Mouse (Mus musculus) heart, embryonic 11.5 days (tissue): Measurements from ENCODE around the gene Fgf12. TPM values are rescaled to one million over a fixed set of nuclear protein-coding genes. Genes with fewer than 3 reads are reported as not detected.
A peak's percentile ranks its signal among the peaks of the same experiment; 100 is the strongest.

Experiments used
- ATAC-seq: fragments of 200-750 bp; cut with Nextera tagmentation; replicated peaks from 2 replicates; pipeline ENCODE4 v1.8.0; 2017; ENCODE audit warnings: moderate library complexity; ENCODE audit not compliant: insufficient number of reproducible peaks, low FRiP score, low TSS enrichment
- H3K27ac ChIP-seq: fragments of 300-500 bp; sonication (generic); 2 replicates; pipeline ENCODE4 v1.5.1; 2014; ENCODE audit warnings: mild to moderate bottlenecking, low read depth, low read length
- H3K27me3 ChIP-seq: fragments of 300-500 bp; sonication (generic); 2 replicates; pipeline ENCODE4 v1.6.1; 2014; ENCODE audit warnings: mild to moderate bottlenecking, low read length, mixed read lengths; ENCODE audit not compliant: control insufficient read depth, insufficient read depth
- H3K36me3 ChIP-seq: fragments of 300-500 bp; sonication (generic); 2 replicates; pipeline ENCODE4 v1.6.1; 2014; ENCODE audit warnings: mild to moderate bottlenecking, low read length, moderate library complexity, mixed read lengths; ENCODE audit not compliant: control insufficient read depth, insufficient read depth
- H3K4me1 ChIP-seq: fragments of 300-500 bp; sonication (generic); 2 replicates; pipeline ENCODE4 v1.6.1; 2014; ENCODE audit warnings: low read length; ENCODE audit not compliant: control insufficient read depth, insufficient read depth
- H3K4me2 ChIP-seq: fragments of 300-500 bp; sonication (generic); 2 replicates; pipeline ENCODE4 v1.6.1; 2014; ENCODE audit warnings: mild to moderate bottlenecking, moderate library complexity
- H3K4me3 ChIP-seq: fragments of 300-500 bp; sonication (generic); 2 replicates; pipeline ENCODE4 v1.5.1; 2014; ENCODE audit warnings: low read depth, low read length
- H3K9ac ChIP-seq: fragments of 300-500 bp; sonication (generic); 2 replicates; pipeline ENCODE4 v1.6.1; 2014; ENCODE audit warnings: mild to moderate bottlenecking, low read depth, low read length, moderate library complexity
- H3K9me3 ChIP-seq: fragments of 300-500 bp; sonication (generic); replicated peaks from 2 replicates; pipeline ENCODE4 v1.6.1; 2016; ENCODE audit warnings: low read length; ENCODE audit not compliant: control insufficient read depth
- WGBS: fragments of 180-500 bp; shearing (Covaris S2); extraction: QIAGEN DNeasy Blood & Tissue Kit; methylation state at CpG from one replicate; pipeline ENCODE4 v1.1.7; 2014; ENCODE audit not compliant: insufficient replicate concordance; 5-methylcytosine and 5-hydroxymethylcytosine counted together
- polyA plus RNA-seq: library from polyadenylated mRNA; unstranded; fragments of >200 nt; fragmentation: Nextera tagmentation; extraction: Ambion mirVana; gene quantifications from 2 replicates; pipeline ENCODE4 v1.2.1, GENCODE M21; 2014

The Fgf12 gene
- polyA plus RNA-seq, 1 experiment from 2014 or later: 7.8 TPM

DNA sequence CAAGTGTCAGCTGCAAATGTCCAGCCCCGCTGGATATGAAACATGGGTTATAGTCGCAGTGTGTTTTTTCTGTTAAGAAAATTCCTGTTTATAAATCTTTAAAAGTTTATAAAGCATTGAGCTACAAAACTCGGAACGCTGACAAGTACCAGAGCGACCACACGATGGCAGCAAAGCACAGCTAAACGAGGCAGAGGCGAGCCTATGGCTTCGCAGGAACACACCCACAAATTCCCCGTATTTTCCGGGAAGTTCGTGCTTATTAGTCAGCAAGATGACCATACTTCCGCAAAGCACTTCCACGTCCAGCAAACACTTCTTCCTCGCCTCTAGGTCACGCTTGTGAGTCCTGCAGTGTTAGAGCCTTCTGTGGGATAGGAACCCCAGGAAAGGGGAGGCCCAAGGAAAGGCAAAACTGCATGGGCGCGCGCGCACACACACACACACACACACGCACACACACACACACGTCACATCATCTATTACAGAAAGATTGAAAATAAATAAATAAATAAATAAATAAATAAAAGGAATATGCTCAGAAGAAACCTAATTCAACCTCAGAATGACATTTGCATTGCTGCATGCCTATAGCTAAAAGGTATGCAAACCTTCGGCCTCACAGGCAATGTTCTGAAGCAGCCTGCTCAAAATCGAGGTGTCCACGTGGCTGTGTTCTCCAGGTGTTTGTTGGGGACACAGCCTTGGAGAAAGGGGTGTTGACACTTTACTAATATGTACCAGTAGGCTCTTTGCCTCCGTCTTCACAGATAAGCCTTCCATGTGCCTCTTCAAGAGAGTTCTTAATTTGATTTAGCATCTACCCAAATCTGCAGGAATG, 159.6 kb downstream of the Fgf12 start:
- Histone ChIP-seq H3K9ac (no peak overlapping the region), H3K4me3 (peak overlapping the region; percentile 22; the same call in 1 of the 2 replicates), H3K27me3 (no peaks in the 10 kb centered on the region), H3K4me2 (peak overlapping the region; percentile 59), H3K36me3 (no peaks in the 10 kb centered on the region), H3K4me1 (no peaks in the 10 kb centered on the region), H3K9me3 (no peaks in the 10 kb centered on the region), H3K27ac (no peak overlapping the region)
- 26% methylated on average over 26 of the region's 26 CpGs for WGBS
- no peak for ATAC-seq

DNA sequence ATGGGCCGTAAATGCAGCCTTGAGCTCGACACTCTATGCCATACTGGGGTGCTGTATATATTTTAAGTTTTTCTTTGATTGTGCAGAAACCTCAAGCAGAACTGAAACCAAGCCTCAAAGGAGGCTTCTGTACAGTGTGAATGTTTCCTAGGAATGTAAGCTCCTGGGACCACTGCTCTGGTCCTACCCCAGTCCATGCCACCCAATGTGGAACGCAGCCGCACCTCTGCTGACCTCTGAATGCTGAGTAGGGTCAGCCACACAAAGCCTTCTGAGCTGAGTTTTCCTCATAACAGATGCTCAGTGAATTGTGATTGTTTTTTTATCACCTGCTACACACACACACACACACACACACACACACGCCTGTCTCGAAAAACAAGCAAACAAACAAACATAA, 160.4 kb downstream of the Fgf12 start:
- Histone ChIP-seq H3K9ac (no peak overlapping the region), H3K9me3 (no peaks in the 10 kb centered on the region), H3K27me3 (no peaks in the 10 kb centered on the region), H3K4me2 (no peak overlapping the region), H3K36me3 (no peaks in the 10 kb centered on the region), H3K4me3 (no peak overlapping the region), H3K4me1 (no peaks in the 10 kb centered on the region), H3K27ac (no peak overlapping the region)
- WGBS: 86% methylated on average over 6 of the region's 6 CpGs
- no peak for ATAC-seq

DNA sequence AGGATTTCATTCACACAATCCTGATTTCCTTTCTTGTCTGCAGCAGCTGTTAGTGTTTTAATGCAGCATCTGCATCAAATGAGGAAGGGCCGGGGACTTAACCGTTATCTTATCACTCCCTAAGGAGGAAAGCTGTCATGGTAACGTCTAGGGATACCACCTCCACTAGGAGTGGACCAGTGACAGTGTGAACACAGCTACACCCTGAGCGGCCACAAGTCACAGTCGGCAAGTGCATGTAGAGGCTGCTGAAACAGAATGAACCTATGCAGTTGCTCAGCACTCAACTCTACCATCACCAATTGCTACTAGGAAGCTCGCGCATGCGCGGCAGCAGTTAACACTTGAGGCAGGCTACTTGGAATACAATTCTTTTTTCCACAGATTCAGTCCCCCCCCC, 161.3 kb downstream of the Fgf12 start:
- Histone ChIP-seq H3K4me1 (no peaks in the 10 kb centered on the region), H3K9ac (no peak overlapping the region), H3K9me3 (no peaks in the 10 kb centered on the region), H3K36me3 (no peaks in the 10 kb centered on the region), H3K27ac (no peak overlapping the region), H3K27me3 (no peaks in the 10 kb centered on the region), H3K4me3 (no peak overlapping the region), H3K4me2 (no peak overlapping the region)
- no peak for ATAC-seq
- WGBS: 44% methylated on average over 9 of the region's 9 CpGs

DNA sequence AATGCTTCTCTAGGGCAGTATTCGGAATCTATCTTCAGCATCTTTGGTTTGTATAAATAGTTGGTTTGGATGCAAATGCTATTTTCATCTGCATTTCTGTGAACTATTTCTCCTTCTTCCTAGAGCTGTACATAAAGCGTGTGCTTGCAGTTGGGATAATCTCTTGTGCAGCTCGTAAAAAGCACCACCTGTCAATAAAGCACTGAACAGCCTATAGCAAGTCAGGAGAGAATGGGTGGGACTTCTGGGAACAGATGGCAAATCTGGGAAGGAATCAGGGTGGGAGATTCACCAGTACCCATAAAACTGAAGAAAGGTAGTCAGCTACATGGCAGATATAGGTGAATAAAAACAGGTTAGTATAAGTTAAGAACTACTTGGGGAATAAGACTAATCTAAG, 180.7 kb downstream of the Fgf12 start:
- WGBS: 65% methylated on average over 3 of the region's 3 CpGs
- no peak overlapping the region for H3K27ac ChIP-seq
- no peaks in the 10 kb centered on the region for H3K27me3 ChIP-seq
- no peak overlapping the region for H3K9ac ChIP-seq
- H3K9me3 ChIP-seq: no peaks in the 10 kb centered on the region
- no peaks in the 10 kb centered on the region for H3K36me3 ChIP-seq
- H3K4me1 ChIP-seq: no peaks in the 10 kb centered on the region
- H3K4me2 ChIP-seq: no peak overlapping the region
- ATAC-seq: no peak
- H3K4me3 ChIP-seq: no peak overlapping the region

DNA sequence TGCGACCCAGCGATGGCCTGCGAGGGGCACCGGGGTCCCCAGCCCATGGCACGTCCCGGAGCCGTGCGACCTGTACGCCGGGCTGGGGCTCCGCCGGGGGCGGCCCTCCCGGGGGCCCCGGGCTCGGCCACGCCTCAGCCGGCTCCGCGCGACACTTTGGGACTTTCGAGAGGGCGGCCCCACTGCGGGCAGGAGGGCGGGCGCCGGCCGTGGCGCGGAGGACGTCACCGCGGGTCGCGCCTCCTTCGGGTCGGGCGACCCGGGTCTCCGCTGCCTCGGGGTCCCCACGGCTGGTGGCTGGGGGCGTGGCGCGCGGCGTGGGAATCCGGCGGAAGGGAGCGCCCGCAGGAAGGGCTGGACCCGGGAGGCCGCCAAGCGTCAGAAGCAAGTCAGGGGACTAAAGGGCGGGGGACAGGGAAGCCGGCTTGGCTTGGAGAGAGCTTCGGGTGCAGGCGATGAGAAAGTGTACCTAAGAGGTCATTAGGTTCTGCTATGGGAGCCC, 188.1 kb downstream of the Fgf12 start:
- Histone ChIP-seq H3K9ac (no peak overlapping the region), H3K27me3 (peaks cover 29% of the 10 kb centered on the region), H3K9me3 (no peaks in the 10 kb centered on the region), H3K4me3 (peak overlapping the region; percentile 65), H3K36me3 (no peaks in the 10 kb centered on the region), H3K4me2 (peak overlapping the region; percentile 99), H3K27ac (no peak overlapping the region), H3K4me1 (no peaks in the 10 kb centered on the region)
- no peak; the same call in 1 of the 2 replicates for ATAC-seq
- WGBS: under 1% methylated on average over 58 of the region's 58 CpGs

DNA sequence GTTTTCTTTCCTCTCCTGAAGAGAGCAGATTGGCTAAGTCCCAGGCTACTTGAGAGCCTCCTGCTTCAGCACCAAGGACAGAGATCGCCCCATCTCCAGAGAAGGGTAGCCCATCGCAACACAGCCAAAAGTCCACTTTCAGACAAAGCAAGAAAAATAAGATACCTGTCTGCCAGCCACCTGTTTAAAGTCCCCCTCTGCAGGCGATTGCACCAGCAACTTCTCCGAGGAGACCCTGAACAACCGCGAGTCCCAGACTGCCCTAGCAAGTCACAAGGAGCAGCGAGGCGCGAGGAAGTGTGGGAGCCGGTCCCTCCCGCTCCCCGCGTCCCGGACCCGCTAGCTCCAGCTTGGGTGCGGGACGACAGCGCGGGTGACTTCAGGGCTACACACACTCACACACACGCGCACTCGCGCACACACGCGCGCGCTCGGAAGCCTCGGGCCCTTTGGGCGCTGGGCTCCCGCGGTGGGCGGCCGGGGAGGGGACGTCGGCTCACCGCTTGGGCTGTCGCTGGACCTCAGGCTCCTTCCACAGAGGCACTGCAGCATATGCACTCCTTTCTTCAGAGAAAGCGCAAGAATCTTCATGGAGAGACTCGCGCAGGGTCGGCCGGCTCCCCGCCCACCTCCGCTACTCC, 188.7 kb downstream of the Fgf12 start:
- Histone ChIP-seq H3K36me3 (no peaks in the 10 kb centered on the region), H3K4me1 (no peaks in the 10 kb centered on the region), H3K4me3 (peak overlapping the region; percentile 65), H3K4me2 (peak overlapping the region; percentile 99), H3K27ac (no peak overlapping the region), H3K9me3 (no peaks in the 10 kb centered on the region), H3K9ac (no peak overlapping the region), H3K27me3 (peaks cover 29% of the 10 kb centered on the region)
- under 1% methylated on average over 41 of the region's 45 CpGs for WGBS
- ATAC-seq: no peak

DNA sequence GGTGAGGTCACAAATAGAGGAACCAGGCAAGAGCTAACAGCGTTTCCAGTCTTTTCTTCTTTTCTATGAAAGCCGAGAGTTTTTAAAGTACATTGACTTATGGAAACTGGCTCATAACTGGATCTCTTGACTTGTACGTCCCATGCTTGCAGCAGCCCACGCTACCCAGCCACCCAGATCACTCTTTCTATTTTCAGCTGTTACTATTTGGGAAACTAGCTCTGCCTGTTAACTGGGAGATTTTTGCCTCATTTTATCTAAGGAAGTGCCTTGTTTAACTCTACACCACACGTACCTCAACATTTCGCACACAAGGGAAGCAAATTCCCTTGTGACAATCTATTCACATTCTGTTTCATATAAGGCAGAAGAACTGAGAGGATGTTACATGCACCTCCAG, 190.0 kb downstream of the Fgf12 start:
- Histone ChIP-seq H3K4me3 (no peak overlapping the region), H3K36me3 (no peaks in the 10 kb centered on the region), H3K27me3 (peaks cover 29% of the 10 kb centered on the region), H3K4me2 (no peak overlapping the region), H3K4me1 (no peaks in the 10 kb centered on the region), H3K9me3 (no peaks in the 10 kb centered on the region), H3K9ac (no peak overlapping the region), H3K27ac (no peak overlapping the region)
- WGBS: 61% methylated on average over 6 of the region's 6 CpGs
- ATAC-seq: no peak

DNA sequence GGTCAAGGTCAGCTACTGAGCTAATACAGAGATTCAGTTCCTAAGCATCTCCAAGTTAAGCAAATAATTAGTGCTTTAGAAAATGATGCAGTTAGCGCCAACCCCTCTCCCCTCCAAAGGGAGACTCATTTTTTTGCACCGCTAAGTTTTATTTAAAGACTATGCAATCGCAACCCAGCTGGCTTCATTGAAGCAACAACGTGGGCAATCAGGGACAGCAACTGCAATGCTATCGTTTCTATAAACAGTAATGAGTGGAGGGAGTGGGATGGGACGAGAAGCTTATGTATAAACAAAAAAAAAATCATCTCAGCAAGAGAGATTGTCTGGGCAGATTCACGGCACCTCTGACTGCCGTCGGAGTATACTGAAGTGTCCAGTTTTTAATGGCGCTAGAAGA, 197.6 kb downstream of the Fgf12 start:
- Histone ChIP-seq H3K36me3 (no peaks in the 10 kb centered on the region), H3K4me2 (no peak overlapping the region), H3K4me1 (no peaks in the 10 kb centered on the region), H3K9me3 (no peaks in the 10 kb centered on the region), H3K27me3 (no peaks in the 10 kb centered on the region), H3K9ac (no peak overlapping the region), H3K4me3 (no peak overlapping the region), H3K27ac (no peak overlapping the region)
- ATAC-seq: no peak
- 80% methylated on average over 10 of the region's 10 CpGs for WGBS
